Mouse (Mus musculus) thymus, postnatal 14 days (tissue): ENCODE measurements around the gene Hoxa13.

Experiments
- DNase-seq: peaks from one replicate; pipeline ENCODE4 v3.0.0; 2021

The Hoxa13 gene

GRCm38 (mm10) chr6:52234428-52235140, 26.1 kb downstream of the Hoxa13 start:
- DNase-seq = no peak

GRCm38 (mm10) chr6:52233546-52234427, 26.9 kb downstream of the Hoxa13 start:
- no peak for DNase-seq

- DNase-seq = no peak
These were observed 27.6 kb downstream of the Hoxa13 start for GRCm38 (mm10) chr6:52232984-52233545.

GRCm38 (mm10) chr6:52232568-52232965, 28.1 kb downstream of the Hoxa13 start:
- DNase-seq = peak; percentile 9

GRCm38 (mm10) chr6:52231885-52232567, 28.7 kb downstream of the Hoxa13 start:
- DNase-seq = no peak

- DNase-seq = no peak
These were observed 30.0 kb downstream of the Hoxa13 start, which contains the start of gene Hoxa9 for GRCm38 (mm10) chr6:52230516-52231165. Hoxa9 (minus strand) TSS chr6:52231089.

GRCm38 (mm10) chr6:52229558-52230416, 30.9 kb downstream of the Hoxa13 start:
- peak; percentile 14 for DNase-seq

GRCm38 (mm10) chr6:52228475-52229465, 31.9 kb downstream of the Hoxa13 start:
- no peak for DNase-seq

- no peak for DNase-seq
These were observed 33.0 kb downstream of the Hoxa13 start for GRCm38 (mm10) chr6:52227470-52228222.

- no peak for DNase-seq
These were observed 34.0 kb downstream of the Hoxa13 start for GRCm38 (mm10) chr6:52226569-52227257.

GRCm38 (mm10) chr6:52225612-52226568, 34.8 kb downstream of the Hoxa13 start:
- DNase-seq = no peak

- no peak for DNase-seq
These were observed 35.6 kb downstream of the Hoxa13 start for GRCm38 (mm10) chr6:52224895-52225611.

GRCm38 (mm10) chr6:52223939-52224760, 36.5 kb downstream of the Hoxa13 start:
- no peak for DNase-seq

- DNase-seq = no peak
These were observed 38.0 kb downstream of the Hoxa13 start for GRCm38 (mm10) chr6:52222729-52223128.

GRCm38 (mm10) chr6:52221993-52222685, 38.5 kb downstream of the Hoxa13 start:
- DNase-seq = no peak
